Mouse (Mus musculus): ENCODE data around the gene Procr.

The Procr gene

GRCm38 (mm10) chr2:155798613-155799012 lies 47.7 kb downstream of the Procr start:
- intact Hi-C loops (cut with DNase I): no loop called here

- intact Hi-C loops (cut with DNase I): loop anchor here (5.0 kb wide), 1 partner anchor 35 kb away; no protein-coding TSS in a partner anchor
Measured at GRCm38 (mm10) chr2:155802761-155803160, 51.8 kb downstream of the Procr start.

GRCm38 (mm10) chr2:155804053-155804452 lies 53.1 kb downstream of the Procr start:
- intact Hi-C loops (cut with DNase I): loop anchor here (5.0 kb wide), 1 partner anchor 37 kb away; no protein-coding TSS in a partner anchor

Measured in adrenal gland (tissue).